Mouse (Mus musculus): ENCODE measurements around the gene Mas1.

The Mas1 gene

GRCm38 (mm10) chr17:12815885-12816284, 52.1 kb downstream of the Mas1 start:
- no peak for DNase-seq

DNA sequence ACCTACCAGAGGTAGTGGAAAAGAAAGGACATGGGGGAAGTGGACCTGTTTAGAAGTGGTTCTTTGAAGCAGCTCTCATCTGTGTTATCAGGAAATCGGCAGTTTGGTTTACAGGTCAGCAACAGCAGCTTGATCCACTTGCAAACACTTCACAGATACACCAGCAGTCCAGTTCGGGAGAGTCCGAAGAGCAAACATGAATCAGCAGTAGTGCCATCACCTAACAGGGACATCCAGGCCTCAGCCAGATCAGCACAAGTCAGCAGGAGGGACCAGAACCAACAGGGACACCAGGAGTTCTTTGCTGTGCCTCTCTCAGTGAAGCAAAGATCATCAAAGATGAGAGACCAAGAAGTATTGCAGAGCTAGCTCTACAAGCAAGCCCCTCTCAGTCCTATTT, 53.4 kb downstream of the Mas1 start:
- no peak for DNase-seq

DNA sequence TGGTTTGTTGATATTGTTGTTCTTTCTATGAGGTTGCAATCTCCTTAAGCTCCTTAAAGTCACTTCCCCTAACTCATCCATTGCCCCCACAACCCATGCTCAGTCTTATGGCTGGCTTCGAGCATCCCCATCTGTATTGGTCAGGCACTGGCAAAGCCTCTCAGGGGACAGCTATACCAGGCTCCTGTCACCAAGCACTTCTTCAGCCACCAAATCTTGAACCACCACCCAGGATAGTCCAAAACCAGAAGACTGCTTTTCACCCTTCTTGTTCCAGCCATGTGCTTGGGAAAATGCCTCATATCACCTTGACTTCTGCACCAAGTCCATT, 57.0 kb downstream of the Mas1 start:
- no peak for DNase-seq

GRCm38 (mm10) chr17:12810103-12810972, 57.6 kb downstream of the Mas1 start:
- peak; percentile 68 to 82 for DNase-seq

DNA sequence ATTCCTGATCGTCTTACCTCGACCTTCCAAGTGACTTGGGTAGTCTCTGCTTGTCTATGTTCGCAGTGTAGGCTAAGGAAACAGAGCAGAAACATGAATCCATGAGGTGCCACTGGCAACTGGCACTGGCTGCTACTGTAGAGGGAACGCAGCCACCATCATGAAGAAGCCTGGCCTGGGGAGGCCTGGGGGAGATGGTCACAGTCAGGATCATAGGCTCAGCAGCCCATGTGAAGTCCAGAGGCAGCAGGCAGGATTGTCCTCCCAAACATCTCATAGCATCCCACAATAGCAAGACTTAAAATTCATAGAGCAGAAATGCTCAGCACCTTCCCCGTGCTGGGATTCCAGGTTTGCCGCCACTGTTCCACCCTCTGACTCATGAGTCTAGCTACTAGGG, 59.1 kb downstream of the Mas1 start:
- DNase-seq = no peak

DNA sequence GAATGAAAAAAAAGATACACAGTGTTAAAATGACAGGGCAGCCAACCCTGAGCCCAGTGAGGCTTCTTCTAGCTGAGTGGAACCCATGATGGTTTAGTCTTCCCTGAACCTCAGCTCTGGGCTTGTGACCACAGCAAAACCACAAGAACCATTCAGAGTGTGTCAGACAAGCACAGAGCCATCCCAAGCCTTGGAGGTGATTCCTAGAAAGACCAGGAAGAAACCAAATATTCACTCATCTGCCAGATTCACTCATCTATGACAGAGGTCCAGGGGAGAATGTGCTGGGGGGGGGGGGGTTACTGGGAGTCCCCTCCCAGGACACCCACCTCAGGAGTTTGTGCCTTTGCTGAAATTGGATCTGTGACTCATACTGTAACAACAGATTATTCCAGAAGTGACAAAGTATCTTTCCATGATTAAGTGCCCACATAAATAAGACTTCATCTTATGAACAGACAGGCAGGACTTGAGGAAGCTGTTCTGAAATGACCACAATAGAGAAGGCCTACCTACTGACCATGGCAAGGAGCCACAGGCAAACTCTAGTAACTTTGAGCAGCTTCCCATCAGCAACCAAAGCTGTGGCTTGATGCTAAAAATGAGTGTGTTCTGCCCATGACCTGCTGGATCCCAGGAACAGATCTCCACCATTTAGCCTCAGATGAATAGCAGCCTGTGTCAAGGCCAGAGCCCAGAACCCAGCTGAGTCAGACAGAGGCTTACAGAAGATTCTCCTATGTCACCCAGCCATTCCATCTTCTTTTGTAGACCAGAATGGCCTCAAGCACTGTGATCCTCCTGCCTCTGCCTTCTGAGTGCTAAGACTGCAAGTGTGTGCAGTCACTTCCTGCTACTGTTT, 63.1 kb downstream of the Mas1 start:
- DNase-seq = no peak

- peak; percentile 21 to 70 for DNase-seq
These were observed 65.9 kb downstream of the Mas1 start for GRCm38 (mm10) chr17:12801861-12802540.

GRCm38 (mm10) chr17:12799368-12800275, 68.3 kb downstream of the Mas1 start:
- peak in 1 of 2 experiments; percentile 76 for DNase-seq

- no peak for DNase-seq
These were observed 69.4 kb downstream of the Mas1 start for GRCm38 (mm10) chr17:12798571-12798970.

GRCm38 (mm10) chr17:12797427-12798029, 70.4 kb downstream of the Mas1 start:
- DNase-seq = no peak

DNA sequence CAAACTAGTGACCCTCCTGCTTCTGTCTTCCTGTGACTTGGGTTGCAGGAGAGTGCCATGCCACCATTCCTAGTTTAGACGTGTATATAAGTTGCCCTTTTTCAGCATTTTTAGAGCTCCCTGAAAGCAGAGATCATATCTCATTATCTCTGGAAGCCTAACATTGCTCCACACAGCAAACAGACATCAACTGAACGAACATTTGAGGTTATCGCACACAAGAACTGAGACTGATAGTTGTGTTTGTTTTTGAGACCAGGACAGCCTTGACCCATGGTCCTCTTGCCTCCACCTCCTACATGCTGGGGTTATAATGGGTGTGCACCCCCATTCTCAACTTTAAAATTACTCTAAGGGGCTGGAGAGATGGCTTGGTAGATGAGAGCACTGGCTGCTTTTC, 71.3 kb downstream of the Mas1 start:
- DNase-seq = no peak

DNA sequence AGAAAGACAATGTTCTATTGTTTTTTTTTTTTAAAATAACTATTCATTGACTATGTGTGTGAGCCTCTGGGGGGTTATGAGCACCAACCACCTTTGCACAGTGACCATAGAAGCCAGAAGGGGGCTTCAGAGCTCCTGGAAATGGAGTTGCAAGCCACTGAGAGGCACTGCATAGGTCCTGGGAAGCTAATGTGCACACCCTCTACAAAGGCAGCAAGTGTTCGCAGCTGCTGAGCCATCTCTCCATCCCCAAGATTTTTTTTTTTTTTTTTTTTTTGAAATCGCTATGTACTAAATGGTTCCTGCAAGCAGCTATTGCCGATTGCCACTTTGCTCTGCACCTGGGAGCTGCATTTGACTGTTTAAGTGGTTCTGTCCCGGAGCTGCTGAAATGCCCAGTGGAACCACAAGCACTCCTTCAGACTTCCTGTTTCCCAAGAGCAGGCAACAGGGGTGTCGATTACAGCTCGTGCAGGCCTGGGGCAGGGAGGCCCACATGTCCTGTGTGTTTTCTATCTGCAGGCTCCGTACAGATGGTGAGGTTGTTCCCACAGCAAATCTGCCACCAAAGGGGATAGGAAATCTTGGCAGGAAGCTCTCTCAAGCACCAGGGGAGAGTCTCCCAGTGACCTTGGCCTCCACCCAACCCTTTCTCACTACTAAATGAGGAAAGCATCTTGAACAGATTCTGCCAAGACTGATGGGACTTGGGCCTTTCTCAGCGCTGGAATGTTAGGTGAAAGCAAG, 74.1 kb downstream of the Mas1 start:
- DNase-seq = peak; percentile 68 to 83

DNA sequence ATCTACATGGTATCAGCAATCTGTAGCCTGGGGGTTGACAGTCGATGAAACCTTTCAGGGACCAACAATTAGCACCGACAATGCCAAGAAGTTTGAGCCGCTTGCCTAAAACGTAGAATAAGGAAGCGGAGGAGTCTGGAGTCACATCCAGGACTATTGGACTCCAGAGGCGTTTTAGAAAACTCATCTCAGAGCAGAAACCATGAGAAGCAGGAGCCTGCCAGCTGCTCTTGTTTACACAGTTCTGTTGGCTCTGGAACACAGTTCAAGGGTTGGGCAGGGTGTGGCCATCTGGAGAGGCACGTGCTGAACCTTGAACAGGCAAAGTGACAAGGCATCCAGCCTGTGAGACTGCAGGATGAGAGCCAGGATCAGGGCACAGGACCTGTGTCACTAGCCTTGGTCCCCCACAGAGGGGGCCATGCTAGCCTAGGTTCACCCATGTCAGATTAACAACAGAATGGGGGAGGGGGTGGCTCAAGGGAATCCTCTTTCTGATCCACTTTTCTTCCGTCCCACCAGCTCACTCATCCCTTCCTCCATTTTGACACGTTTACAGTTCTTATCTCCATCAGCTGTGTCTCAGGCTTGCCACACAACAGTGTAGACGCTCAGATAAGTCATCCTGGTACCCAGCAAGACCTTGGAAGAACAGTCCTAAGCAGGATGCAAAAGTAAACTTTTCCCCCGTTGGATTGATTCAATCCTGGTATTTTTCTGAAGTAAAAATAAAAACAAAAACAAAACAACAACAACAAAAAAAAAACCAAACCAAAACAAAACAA, 75.3 kb downstream of the Mas1 start:
- DNase-seq = peak; percentile 70 to 82

DNA sequence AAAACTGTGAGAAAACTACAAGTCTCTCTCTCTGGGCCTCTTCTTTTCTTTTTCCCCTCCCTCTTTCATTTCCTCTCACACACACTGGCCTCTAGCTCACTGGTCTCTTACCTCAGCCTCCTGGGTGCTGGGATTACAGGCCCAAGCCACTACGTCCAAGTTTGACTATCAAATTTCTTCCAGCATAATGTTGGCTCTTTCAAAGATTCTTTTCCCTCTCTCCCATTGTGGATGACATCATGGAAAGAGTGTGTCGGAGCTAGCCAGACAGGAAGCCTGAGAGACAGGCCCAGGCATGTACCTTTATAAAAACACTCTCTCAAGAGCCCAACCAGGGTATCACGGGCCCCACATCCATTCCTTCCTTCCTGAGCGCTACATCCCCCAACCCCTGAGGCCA, 76.5 kb downstream of the Mas1 start:
- peak; percentile 36 to 58 for DNase-seq

DNA sequence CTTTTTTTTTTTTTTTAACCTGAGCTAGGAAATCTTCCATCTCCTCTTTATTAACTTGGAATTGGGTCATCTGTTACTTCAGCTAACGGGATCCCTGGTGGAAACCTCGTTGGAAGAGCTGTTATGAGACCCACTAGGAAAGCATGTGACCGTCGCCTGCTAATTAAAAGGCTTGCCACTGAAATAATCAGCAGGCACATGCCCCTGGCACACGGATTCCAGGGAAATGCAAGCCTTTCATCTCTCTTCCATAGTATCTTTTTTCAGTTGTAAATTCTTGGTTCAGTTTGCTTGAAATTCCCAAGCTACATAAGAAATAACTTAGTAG, 76.9 kb downstream of the Mas1 start:
- no peak for DNase-seq

Measured in lung, postnatal 4 days (tissue).